Mouse (Mus musculus) forebrain, postnatal 0 days (tissue): Measurements from ENCODE around the gene Znrd1. TPM values are rescaled to one million over a fixed set of nuclear protein-coding genes. Genes with fewer than 3 reads are reported as not detected.
A peak's percentile ranks its signal among the peaks of the same experiment; 100 is the strongest.

Experiments used
- ATAC-seq: fragments of 200-750 bp; cut with Nextera tagmentation; 2 replicates; pipeline ENCODE4 v1.8.0; 2017; ENCODE audit warnings: mild to moderate bottlenecking, moderate library complexity
- DNase-seq: peaks from one replicate; pipeline ENCODE4 v3.0.0-alpha.2; 2015
- H3K27ac ChIP-seq: fragments of 300-500 bp; sonication (generic); 2 replicates; pipeline ENCODE4 v1.5.1; 2014; ENCODE audit warnings: low read depth, mild to moderate bottlenecking, antibody characterized with exemption, low read length, moderate library complexity, mixed read lengths
- H3K27me3 ChIP-seq: fragments of 300-500 bp; sonication (generic); 2 replicates; pipeline ENCODE4 v1.6.1; 2014; ENCODE audit warnings: mild to moderate bottlenecking, low read length, mixed read lengths; ENCODE audit not compliant: insufficient read depth
- H3K36me3 ChIP-seq: fragments of 300-500 bp; sonication (generic); 2 replicates; pipeline ENCODE4 v1.6.1; 2014; ENCODE audit warnings: mild to moderate bottlenecking, moderate library complexity; ENCODE audit not compliant: insufficient read depth
- H3K4me1 ChIP-seq: fragments of 300-500 bp; sonication (generic); 2 replicates; pipeline ENCODE4 v1.6.1; 2014; ENCODE audit warnings: antibody characterized with exemption; ENCODE audit not compliant: insufficient read depth
- H3K4me2 ChIP-seq: fragments of 300-500 bp; sonication (generic); 2 replicates; pipeline ENCODE4 v1.6.1; 2014; ENCODE audit warnings: low read depth, mild to moderate bottlenecking, moderate library complexity
- H3K4me3 ChIP-seq: fragments of 300-500 bp; sonication (generic); 2 replicates; pipeline ENCODE4 v1.5.1; 2014; ENCODE audit warnings: low read depth, low read length, mixed read lengths
- H3K9ac ChIP-seq: fragments of 300-500 bp; sonication (generic); 2 replicates; pipeline ENCODE4 v1.6.1; 2014; ENCODE audit warnings: mild to moderate bottlenecking
- H3K9me3 ChIP-seq: fragments of 300-500 bp; sonication (generic); 2 replicates; pipeline ENCODE4 v1.6.1; 2016; ENCODE audit warnings: low read length
- CTCF ChIP-seq: sonication (generic); IDR thresholded peaks from 2 replicates; pipeline ENCODE4 v1.5.1; 2016; ENCODE audit warnings: antibody characterized with exemption, control low read depth, low read depth
- WGBS: fragments of 180-500 bp; shearing (Covaris S2); extraction: QIAGEN DNeasy Blood & Tissue Kit; methylation state at CpG from one replicate; pipeline ENCODE4 v1.1.7; 2014; 5-methylcytosine and 5-hydroxymethylcytosine counted together
- polyA plus RNA-seq: library from polyadenylated mRNA; unstranded; fragments of >200 nt; fragmentation: Nextera tagmentation; extraction: Ambion mirVana; gene quantifications from 2 replicates; pipeline ENCODE4 v1.2.1, GENCODE M21; 2015
- total RNA-seq: library from RNA; depleted of rRNA; stranded (reverse); fragments of >200 nt; gene quantifications from 2 replicates; pipeline ENCODE4 v1.2.3, GENCODE M21; 2014

Znrd1 gene
- total and polyA plus RNA-seq, 2 experiments from 2014 or later, result 28.6 to 48.8 TPM

GRCm38 (mm10) chr17:36942391-36942790 lies 16.0 kb downstream of the Znrd1 start:
- 0 out of 2 replicates have a peak overlapping the region, but pooled peaks have one; percentile 45 for H3K9ac ChIP-seq
- DNase-seq (no peak), ATAC-seq (no peak)
- H3K4me1 ChIP-seq, result no peaks in the 10 kb centered on the region; the same call in 1 of the 2 replicates
- H3K9me3 ChIP-seq, result no peaks in the 10 kb centered on the region
- peak overlapping the region; percentile 61; the same call in 1 of the 2 replicates for H3K4me2 ChIP-seq
- H3K27ac ChIP-seq, result no peak overlapping the region
- H3K4me3 ChIP-seq, result no peak overlapping the region; the same call in 1 of the 2 replicates
- TF ChIP-seq CTCF, result no peak
- 40% methylated on average over 10 of the region's 10 CpGs for WGBS
- peaks cover 13% of the 10 kb centered on the region for H3K27me3 ChIP-seq
- H3K36me3 ChIP-seq, result no peaks in the 10 kb centered on the region

DNA sequence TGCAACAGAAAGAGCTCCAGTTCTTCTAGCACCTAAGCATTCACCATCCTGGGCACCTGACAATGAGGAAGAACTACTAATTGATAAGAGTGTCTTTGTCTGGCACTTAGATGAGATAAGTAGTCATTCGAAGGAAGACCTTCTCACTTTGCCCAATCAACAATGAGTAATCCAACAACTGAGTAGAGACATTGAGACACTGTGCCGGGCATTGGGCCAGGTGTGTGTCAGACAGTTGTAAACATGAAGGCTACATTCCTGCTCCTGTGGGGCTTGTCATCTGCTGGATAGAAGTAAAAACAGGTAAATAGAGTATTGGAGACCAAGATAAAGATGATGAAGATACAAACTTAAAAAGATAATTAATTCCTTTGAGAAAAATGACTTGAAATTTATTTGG lies 20.3 kb downstream of the Znrd1 start:
- no peak overlapping the region for H3K9ac ChIP-seq
- H3K4me1 ChIP-seq, result no peaks in the 10 kb centered on the region
- 78% methylated on average over 2 of the region's 2 CpGs for WGBS
- DNase-seq, result no peak
- H3K36me3 ChIP-seq, result no peaks in the 10 kb centered on the region
- H3K4me2 ChIP-seq, result no peak overlapping the region
- no peak for ATAC-seq
- no peak for TF ChIP-seq CTCF
- no peaks in the 10 kb centered on the region for H3K9me3 ChIP-seq
- no peak overlapping the region for H3K27ac ChIP-seq
- no peak overlapping the region for H3K4me3 ChIP-seq
- peaks cover 9% of the 10 kb centered on the region for H3K27me3 ChIP-seq

DNA sequence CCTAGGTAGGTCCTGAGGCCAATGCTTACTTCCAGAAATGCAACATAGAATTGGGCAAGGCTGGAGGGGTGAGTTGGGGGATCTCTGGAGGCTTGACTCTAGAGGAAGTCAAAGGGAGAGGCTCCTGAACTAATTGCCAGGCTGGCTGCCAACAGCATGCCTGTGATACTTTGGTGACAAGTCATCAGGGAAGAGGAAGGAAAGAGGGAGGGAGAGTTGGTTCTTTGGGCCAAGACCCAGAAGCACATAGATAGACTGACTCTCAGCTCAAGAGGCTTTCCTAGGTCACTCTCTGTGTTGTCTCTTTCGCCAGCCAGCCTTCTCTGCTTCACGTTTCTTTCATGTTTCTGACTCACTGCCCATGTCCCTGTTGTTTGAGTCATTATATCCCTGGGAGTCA lies 26.6 kb downstream of the Znrd1 start:
- TF ChIP-seq CTCF, result no peak
- H3K27me3 ChIP-seq, result no peaks in the 10 kb centered on the region
- H3K4me3 ChIP-seq, result no peak overlapping the region
- H3K4me2 ChIP-seq, result no peak overlapping the region
- no peak overlapping the region for H3K27ac ChIP-seq
- no peaks in the 10 kb centered on the region for H3K4me1 ChIP-seq
- H3K9me3 ChIP-seq, result no peaks in the 10 kb centered on the region
- DNase-seq (no peak), ATAC-seq (no peak)
- no peaks in the 10 kb centered on the region for H3K36me3 ChIP-seq
- H3K9ac ChIP-seq, result no peak overlapping the region
- WGBS, result 75% methylated on average over 2 of the region's 2 CpGs

DNA sequence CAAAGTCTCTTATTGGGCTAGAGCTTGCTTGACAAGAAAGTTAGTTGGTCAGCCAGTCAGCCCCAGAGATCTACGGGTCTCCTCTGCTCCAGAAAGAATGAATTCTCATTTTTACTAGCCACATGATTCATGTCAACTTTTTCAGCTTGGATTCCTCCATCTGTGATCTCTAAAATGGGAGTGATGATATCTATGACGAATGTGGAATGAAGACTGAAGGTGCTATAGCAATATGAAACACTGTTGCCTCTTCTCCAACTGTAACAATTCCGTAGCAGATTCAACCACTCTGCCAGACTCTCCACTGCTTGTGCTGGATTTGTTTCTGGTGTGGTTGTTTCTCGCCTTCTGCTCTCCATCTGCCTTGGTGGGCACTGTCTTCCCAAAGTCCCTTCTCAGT lies 27.2 kb downstream of the Znrd1 start:
- TF ChIP-seq CTCF, result no peak
- Histone ChIP-seq H3K9ac (no peak overlapping the region), H3K4me2 (no peak overlapping the region), H3K4me3 (no peak overlapping the region), H3K9me3 (no peaks in the 10 kb centered on the region), H3K27me3 (no peaks in the 10 kb centered on the region), H3K27ac (no peak overlapping the region), H3K4me1 (no peaks in the 10 kb centered on the region), H3K36me3 (no peaks in the 10 kb centered on the region)
- 79% methylated on average over 4 of the region's 4 CpGs for WGBS
- DNase-seq (no peak), ATAC-seq (no peak)

- ATAC-seq, result no peak
- TF ChIP-seq CTCF, result no peak
- H3K9me3 ChIP-seq, result no peaks in the 10 kb centered on the region
- H3K27me3 ChIP-seq, result no peaks in the 10 kb centered on the region
- no peak overlapping the region for H3K4me2 ChIP-seq
- no peaks in the 10 kb centered on the region for H3K4me1 ChIP-seq
- no peak overlapping the region for H3K9ac ChIP-seq
- 79% methylated on average over 6 of the region's 6 CpGs for WGBS
- no peak for DNase-seq
- H3K4me3 ChIP-seq, result no peak overlapping the region
- no peaks in the 10 kb centered on the region for H3K36me3 ChIP-seq
- H3K27ac ChIP-seq, result no peak overlapping the region
Measured at GRCm38 (mm10) chr17:36930233-36930632, 28.1 kb downstream of the Znrd1 start.

DNA sequence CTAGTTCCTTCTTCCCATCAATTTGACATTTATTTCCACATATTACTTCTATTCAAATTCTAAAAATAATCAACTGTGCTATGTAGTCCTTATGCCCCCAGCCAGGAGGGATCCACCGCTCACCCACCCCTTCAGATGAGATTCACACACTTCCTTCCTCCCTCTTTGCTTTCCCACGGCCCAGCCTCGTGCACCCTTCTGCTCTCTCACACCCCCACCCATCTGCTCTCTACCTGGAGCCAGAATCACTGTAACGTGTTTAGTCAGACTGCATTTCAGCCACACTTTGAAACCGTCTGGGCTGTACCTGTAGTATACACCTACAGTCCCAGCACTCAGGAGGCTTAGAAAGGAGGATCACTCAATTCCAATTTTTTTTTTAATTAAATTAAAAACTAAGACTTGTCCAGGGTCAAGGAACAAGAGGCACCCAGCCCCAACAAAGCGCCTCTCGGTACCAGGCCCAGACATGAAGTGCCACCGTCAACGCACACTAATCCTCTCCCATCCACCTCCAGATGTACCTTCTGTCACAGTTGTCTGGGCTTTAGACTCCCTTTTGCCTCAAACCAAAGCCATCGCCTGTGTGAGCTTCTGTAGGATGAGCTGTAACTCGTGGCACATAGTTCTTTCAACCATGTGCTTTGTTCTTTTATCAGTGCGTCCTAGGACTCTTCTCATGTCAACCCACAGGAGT lies 29.0 kb downstream of the Znrd1 start:
- no peak overlapping the region for H3K4me3 ChIP-seq
- H3K27ac ChIP-seq, result no peak overlapping the region
- ATAC-seq, result no peak
- DNase-seq, result no peak
- WGBS, result 77% methylated on average over 12 of the region's 12 CpGs
- no peaks in the 10 kb centered on the region for H3K9me3 ChIP-seq
- H3K4me2 ChIP-seq, result no peak overlapping the region
- no peaks in the 10 kb centered on the region for H3K4me1 ChIP-seq
- H3K36me3 ChIP-seq, result no peaks in the 10 kb centered on the region
- no peak overlapping the region for H3K9ac ChIP-seq
- no peaks in the 10 kb centered on the region for H3K27me3 ChIP-seq
- no peak for TF ChIP-seq CTCF

GRCm38 (mm10) chr17:36927496-36928120 lies 30.8 kb downstream of the Znrd1 start:
- no peak overlapping the region for H3K4me2 ChIP-seq
- DNase-seq, result no peak
- no peak for TF ChIP-seq CTCF
- H3K4me3 ChIP-seq, result no peak overlapping the region
- ATAC-seq, result no peak
- H3K9ac ChIP-seq, result no peak overlapping the region
- H3K36me3 ChIP-seq, result no peaks in the 10 kb centered on the region
- H3K27ac ChIP-seq, result no peak overlapping the region
- WGBS, result 73% methylated on average over 10 of the region's 10 CpGs
- H3K4me1 ChIP-seq, result no peaks in the 10 kb centered on the region
- H3K27me3 ChIP-seq, result no peaks in the 10 kb centered on the region
- no peaks in the 10 kb centered on the region for H3K9me3 ChIP-seq
